Mouse (Mus musculus) intestine, embryonic 14.5 days (tissue): ENCODE measurements around the gene Megf11. TPM values are rescaled to one million over a fixed set of nuclear protein-coding genes. Genes with fewer than 3 reads are reported as not detected.

Source experiments
- ATAC-seq: fragments of 200-750 bp; cut with Nextera tagmentation; replicated peaks from 2 replicates; pipeline ENCODE4 v1.8.0; 2017; ENCODE audit warnings: low read depth, moderate number of reproducible peaks, moderate TSS enrichment, moderate library complexity; ENCODE audit not compliant: low FRiP score, low TSS enrichment
- DNase-seq: peaks from one replicate; pipeline ENCODE4 v3.0.0-alpha.2; 2018; ENCODE audit warnings: low spot score
- H3K27ac ChIP-seq: fragments of 300-500 bp; sonication (generic); 2 replicates; pipeline ENCODE4 v1.5.1; 2014; ENCODE audit warnings: low read depth, mild to moderate bottlenecking, control low read depth
- H3K27me3 ChIP-seq: fragments of 300-500 bp; sonication (generic); replicated peaks from 2 replicates; pipeline ENCODE4 v1.6.1; 2014; ENCODE audit warnings: low read length, control low read depth; ENCODE audit not compliant: control insufficient read depth, insufficient read depth
- H3K36me3 ChIP-seq: fragments of 300-500 bp; sonication (generic); 2 replicates; pipeline ENCODE4 v1.6.1; 2014; ENCODE audit warnings: low read length, control low read depth; ENCODE audit not compliant: control insufficient read depth, insufficient read depth
- H3K4me1 ChIP-seq: fragments of 300-500 bp; sonication (generic); replicated peaks from 2 replicates; pipeline ENCODE4 v1.6.1; 2014; ENCODE audit warnings: low read length, control low read depth, mixed read lengths; ENCODE audit not compliant: control insufficient read depth, insufficient read depth
- H3K4me2 ChIP-seq: fragments of 300-500 bp; sonication (generic); 2 replicates; pipeline ENCODE4 v1.6.1; 2014; ENCODE audit warnings: low read length
- H3K4me3 ChIP-seq: fragments of 300-500 bp; sonication (generic); 2 replicates; pipeline ENCODE4 v1.5.1; 2014; ENCODE audit warnings: low read depth, low read length, control low read depth, mixed read lengths
- H3K9ac ChIP-seq: fragments of 300-500 bp; sonication (generic); 2 replicates; pipeline ENCODE4 v1.6.1; 2014; ENCODE audit warnings: mild to moderate bottlenecking, low read length
- H3K9me3 ChIP-seq: fragments of 300-500 bp; sonication (generic); 2 replicates; pipeline ENCODE4 v1.6.1; 2016; ENCODE audit warnings: low read length, control low read depth; ENCODE audit not compliant: control insufficient read depth
- WGBS: fragments of 180-500 bp; shearing (Covaris S2); extraction: QIAGEN DNeasy Blood & Tissue Kit; methylation state at CpG from one replicate; pipeline ENCODE4 v1.1.7; 2014; 5-methylcytosine and 5-hydroxymethylcytosine counted together
- polyA plus RNA-seq: library from polyadenylated mRNA; unstranded; fragments of >200 nt; fragmentation: Nextera tagmentation; extraction: Ambion mirVana; gene quantifications from 2 replicates; pipeline ENCODE4 v1.2.1, GENCODE M21; 2014

The Megf11 gene
- polyA plus RNA-seq, 1 experiment from 2014 or later = 1.1 TPM

GRCm38 (mm10) chr9:64691176-64691575 lies 305.8 kb downstream of the Megf11 start:
- Histone ChIP-seq H3K4me3 (no peak overlapping the region), H3K27ac (no peak overlapping the region), H3K36me3 (peaks cover 6% of the 10 kb centered on the region), H3K4me1 (no peaks in the 10 kb centered on the region), H3K9ac (no peak overlapping the region), H3K9me3 (no peaks in the 10 kb centered on the region), H3K27me3 (no peaks in the 10 kb centered on the region), H3K4me2 (no peak overlapping the region)
- peak; percentile 79 for DNase-seq
- peak; percentile 58; the same call in 1 of the 2 replicates for ATAC-seq
- 3% methylated on average over 7 of the region's 7 CpGs for WGBS

- Histone ChIP-seq H3K4me3 (no peak overlapping the region), H3K27me3 (no peaks in the 10 kb centered on the region), H3K9me3 (no peaks in the 10 kb centered on the region), H3K27ac (no peak overlapping the region), H3K36me3 (peaks cover 13% of the 10 kb centered on the region), H3K4me1 (no peaks in the 10 kb centered on the region), H3K4me2 (no peak overlapping the region), H3K9ac (no peak overlapping the region)
- ATAC-seq = no peak
- DNase-seq = no peak
- 78% methylated on average over 2 of the region's 2 CpGs for WGBS
Measured at GRCm38 (mm10) chr9:64693094-64693493, 307.7 kb downstream of the Megf11 start.

- Histone ChIP-seq H3K9ac (no peak overlapping the region), H3K27ac (no peak overlapping the region), H3K4me3 (no peak overlapping the region), H3K27me3 (no peaks in the 10 kb centered on the region), H3K9me3 (no peaks in the 10 kb centered on the region), H3K4me2 (no peak overlapping the region), H3K4me1 (no peaks in the 10 kb centered on the region; the same call in 1 of the 2 replicates), H3K36me3 (peaks cover 13% of the 10 kb centered on the region)
- DNase-seq = no peak
- no peak for ATAC-seq
- 94% methylated on average over 1 of the region's 1 CpGs for WGBS
Measured at GRCm38 (mm10) chr9:64695266-64695665, 309.8 kb downstream of the Megf11 start.

- no peak for DNase-seq
- no peak for ATAC-seq
- no peak overlapping the region for H3K4me3 ChIP-seq
- H3K36me3 ChIP-seq = peaks cover 13% of the 10 kb centered on the region
- H3K27me3 ChIP-seq = no peaks in the 10 kb centered on the region
- 85% methylated on average over 4 of the region's 4 CpGs for WGBS
- no peak overlapping the region for H3K4me2 ChIP-seq
- H3K4me1 ChIP-seq = no peaks in the 10 kb centered on the region; the same call in 1 of the 2 replicates
- H3K9me3 ChIP-seq = no peaks in the 10 kb centered on the region
- H3K27ac ChIP-seq = no peak overlapping the region
- H3K9ac ChIP-seq = no peak overlapping the region
Measured at GRCm38 (mm10) chr9:64696404-64696803, 311.0 kb downstream of the Megf11 start.

GRCm38 (mm10) chr9:64697006-64697405 lies 311.6 kb downstream of the Megf11 start:
- H3K9ac ChIP-seq = no peak overlapping the region
- ATAC-seq (no peak), DNase-seq (no peak)
- peaks cover 5% of the 10 kb centered on the region; the same call in 1 of the 2 replicates for H3K4me1 ChIP-seq
- H3K9me3 ChIP-seq = no peaks in the 10 kb centered on the region
- H3K4me2 ChIP-seq = no peak overlapping the region
- no peak overlapping the region for H3K27ac ChIP-seq
- 67% methylated on average over 1 of the region's 1 CpGs for WGBS
- H3K4me3 ChIP-seq = no peak overlapping the region
- no peaks in the 10 kb centered on the region for H3K27me3 ChIP-seq
- peaks cover 13% of the 10 kb centered on the region for H3K36me3 ChIP-seq

GRCm38 (mm10) chr9:64697677-64698076 lies 312.3 kb downstream of the Megf11 start:
- no peak for ATAC-seq

GRCm38 (mm10) chr9:64698586-64698985 lies 313.2 kb downstream of the Megf11 start:
- ATAC-seq (no peak), DNase-seq (no peak)
- Histone ChIP-seq H3K27ac (no peak overlapping the region), H3K36me3 (peaks cover 13% of the 10 kb centered on the region), H3K27me3 (no peaks in the 10 kb centered on the region), H3K4me3 (no peak overlapping the region), H3K9ac (no peak overlapping the region), H3K4me2 (no peak overlapping the region), H3K4me1 (peaks cover 10% of the 10 kb centered on the region), H3K9me3 (no peaks in the 10 kb centered on the region)
- 100% methylated on average over 1 of the region's 1 CpGs for WGBS

More at GRCm38 (mm10) chr9:64697677-64698076, 312.3 kb downstream of the Megf11 start:
- Histone ChIP-seq H3K27me3 (no peaks in the 10 kb centered on the region), H3K4me3 (no peak overlapping the region), H3K27ac (no peak overlapping the region), H3K4me2 (no peak overlapping the region), H3K4me1 (peaks cover 6% of the 10 kb centered on the region), H3K9ac (no peak overlapping the region), H3K9me3 (no peaks in the 10 kb centered on the region), H3K36me3 (peaks cover 13% of the 10 kb centered on the region)
- WGBS = 87% methylated on average over 5 of the region's 5 CpGs
- no peak for DNase-seq

GRCm38 (mm10) chr9:64700451-64701311 lies 315.3 kb downstream of the Megf11 start:
- H3K27me3 ChIP-seq = no peaks in the 10 kb centered on the region

More at GRCm38 (mm10) chr9:64700451-64701311, 315.3 kb downstream of the Megf11 start:
- ATAC-seq (0 out of 2 replicates have a peak, but pooled peaks have one; percentile 48), DNase-seq (peak; percentile 55)
- H3K4me1 ChIP-seq = peaks cover 10% of the 10 kb centered on the region
- H3K36me3 ChIP-seq = peaks cover 19% of the 10 kb centered on the region
- no peak overlapping the region for H3K4me2 ChIP-seq
- H3K27ac ChIP-seq = peak overlapping the region; percentile 29; the same call in 1 of the 2 replicates
- 79% methylated on average over 4 of the region's 4 CpGs for WGBS
- H3K9me3 ChIP-seq = no peaks in the 10 kb centered on the region
- no peak overlapping the region for H3K4me3 ChIP-seq
- H3K9ac ChIP-seq = no peak overlapping the region
